Mouse (Mus musculus) neural tube, embryonic 14.5 days (tissue): Measurements from ENCODE around the gene Anxa8. TPM values are rescaled to one million over a fixed set of nuclear protein-coding genes. Genes with fewer than 3 reads are reported as not detected.

Experiments used
- ATAC-seq: fragments of 200-750 bp; cut with Nextera tagmentation; 2 replicates; pipeline ENCODE4 v1.8.0; 2017; ENCODE audit warnings: low read depth, mild to moderate bottlenecking, moderate TSS enrichment, moderate library complexity
- H3K27ac ChIP-seq: fragments of 300-500 bp; sonication (generic); 2 replicates; pipeline ENCODE4 v1.5.1; 2014; ENCODE audit warnings: low read depth, mild to moderate bottlenecking, control low read depth, low read length, moderate library complexity, mixed read lengths
- H3K27me3 ChIP-seq: fragments of 300-500 bp; sonication (generic); 2 replicates; pipeline ENCODE4 v1.6.1; 2014; ENCODE audit warnings: low read length; ENCODE audit not compliant: control insufficient read depth, insufficient read depth
- H3K36me3 ChIP-seq: fragments of 300-500 bp; sonication (generic); 2 replicates; pipeline ENCODE4 v1.6.1; 2014; ENCODE audit warnings: low read length, mixed read lengths; ENCODE audit not compliant: control insufficient read depth, insufficient read depth
- H3K4me1 ChIP-seq: fragments of 300-500 bp; sonication (generic); 2 replicates; pipeline ENCODE4 v1.6.1; 2014; ENCODE audit warnings: low read length; ENCODE audit not compliant: control insufficient read depth, insufficient read depth
- H3K4me2 ChIP-seq: fragments of 300-500 bp; sonication (generic); 2 replicates; pipeline ENCODE4 v1.6.1; 2014; ENCODE audit warnings: mild to moderate bottlenecking, low read depth, low read length, control low read depth
- H3K4me3 ChIP-seq: fragments of 300-500 bp; sonication (generic); 2 replicates; pipeline ENCODE4 v1.5.1; 2014; ENCODE audit warnings: low read depth, low read length, control low read depth, mixed read lengths
- H3K9ac ChIP-seq: fragments of 300-500 bp; sonication (generic); replicated peaks from 2 replicates; pipeline ENCODE4 v1.6.1; 2014; ENCODE audit warnings: low read depth, mild to moderate bottlenecking, control low read depth, low read length, mixed read lengths
- H3K9me3 ChIP-seq: fragments of 300-500 bp; sonication (generic); 2 replicates; pipeline ENCODE4 v1.6.1; 2016; ENCODE audit warnings: low read length; ENCODE audit not compliant: control insufficient read depth
- WGBS: fragments of 180-500 bp; shearing (Covaris S2); extraction: QIAGEN DNeasy Blood & Tissue Kit; methylation state at CpG from one replicate; pipeline ENCODE4 v1.1.7; 2014; 5-methylcytosine and 5-hydroxymethylcytosine counted together
- polyA plus RNA-seq: library from polyadenylated mRNA; unstranded; fragments of >200 nt; fragmentation: Nextera tagmentation; extraction: Ambion mirVana; gene quantifications from 2 replicates; pipeline ENCODE4 v1.2.1, GENCODE M21; 2014

Gene Anxa8
- polyA plus RNA-seq, 1 experiment from 2014 or later = not detected

DNA sequence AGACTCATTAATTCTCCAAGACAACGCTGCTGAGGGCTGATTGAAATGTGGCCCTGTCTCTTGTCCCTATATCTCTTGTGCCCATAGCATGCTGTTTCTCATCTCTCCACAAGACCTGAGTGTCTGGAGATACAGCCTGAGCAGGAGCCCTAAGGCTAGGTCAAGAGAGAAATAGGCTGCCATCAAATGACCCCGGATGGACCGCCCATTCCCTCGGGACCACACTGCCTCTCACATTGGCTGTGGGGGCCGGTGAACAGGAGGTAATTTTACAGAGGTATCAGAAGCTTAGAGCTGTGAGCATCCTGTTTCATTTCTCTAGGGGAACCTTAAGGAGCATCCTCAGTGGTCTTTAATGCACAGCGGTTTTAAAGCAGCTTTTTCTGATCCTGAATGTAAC is 45.4 kb downstream of the Anxa8 start:
- no peak for ATAC-seq
- H3K9ac ChIP-seq = no peak overlapping the region
- H3K4me2 ChIP-seq = no peak overlapping the region
- H3K4me1 ChIP-seq = no peaks in the 10 kb centered on the region
- H3K36me3 ChIP-seq = no peaks in the 10 kb centered on the region
- H3K27ac ChIP-seq = no peak overlapping the region
- no peaks in the 10 kb centered on the region for H3K9me3 ChIP-seq
- WGBS = 54% methylated on average over 6 of the region's 6 CpGs
- no peaks in the 10 kb centered on the region for H3K27me3 ChIP-seq
- no peak overlapping the region for H3K4me3 ChIP-seq

DNA sequence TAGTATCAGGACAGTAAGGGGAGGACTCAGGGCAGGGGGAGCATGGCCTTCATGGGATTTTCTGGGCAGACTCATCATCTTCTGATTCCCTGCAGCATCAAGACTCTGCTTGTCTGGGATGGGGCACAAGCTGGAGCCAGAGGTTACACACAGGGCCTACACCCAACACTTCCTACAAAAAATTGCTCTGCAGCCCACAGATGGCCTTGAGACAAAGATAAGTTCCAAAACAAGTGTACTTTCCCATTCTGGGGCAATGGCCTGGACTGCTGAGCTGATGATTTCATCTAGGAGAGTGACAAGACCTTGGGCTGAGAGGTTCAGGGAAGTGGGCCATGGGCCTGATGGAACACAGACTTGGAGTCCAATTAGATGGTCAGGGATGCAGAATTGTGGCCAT is 49.6 kb downstream of the Anxa8 start:
- no peak overlapping the region for H3K4me3 ChIP-seq
- no peaks in the 10 kb centered on the region for H3K4me1 ChIP-seq
- no peak overlapping the region for H3K27ac ChIP-seq
- H3K36me3 ChIP-seq = no peaks in the 10 kb centered on the region
- no peak for ATAC-seq
- H3K9me3 ChIP-seq = no peaks in the 10 kb centered on the region
- no peak overlapping the region for H3K9ac ChIP-seq
- H3K4me2 ChIP-seq = no peak overlapping the region
- no peaks in the 10 kb centered on the region for H3K27me3 ChIP-seq

DNA sequence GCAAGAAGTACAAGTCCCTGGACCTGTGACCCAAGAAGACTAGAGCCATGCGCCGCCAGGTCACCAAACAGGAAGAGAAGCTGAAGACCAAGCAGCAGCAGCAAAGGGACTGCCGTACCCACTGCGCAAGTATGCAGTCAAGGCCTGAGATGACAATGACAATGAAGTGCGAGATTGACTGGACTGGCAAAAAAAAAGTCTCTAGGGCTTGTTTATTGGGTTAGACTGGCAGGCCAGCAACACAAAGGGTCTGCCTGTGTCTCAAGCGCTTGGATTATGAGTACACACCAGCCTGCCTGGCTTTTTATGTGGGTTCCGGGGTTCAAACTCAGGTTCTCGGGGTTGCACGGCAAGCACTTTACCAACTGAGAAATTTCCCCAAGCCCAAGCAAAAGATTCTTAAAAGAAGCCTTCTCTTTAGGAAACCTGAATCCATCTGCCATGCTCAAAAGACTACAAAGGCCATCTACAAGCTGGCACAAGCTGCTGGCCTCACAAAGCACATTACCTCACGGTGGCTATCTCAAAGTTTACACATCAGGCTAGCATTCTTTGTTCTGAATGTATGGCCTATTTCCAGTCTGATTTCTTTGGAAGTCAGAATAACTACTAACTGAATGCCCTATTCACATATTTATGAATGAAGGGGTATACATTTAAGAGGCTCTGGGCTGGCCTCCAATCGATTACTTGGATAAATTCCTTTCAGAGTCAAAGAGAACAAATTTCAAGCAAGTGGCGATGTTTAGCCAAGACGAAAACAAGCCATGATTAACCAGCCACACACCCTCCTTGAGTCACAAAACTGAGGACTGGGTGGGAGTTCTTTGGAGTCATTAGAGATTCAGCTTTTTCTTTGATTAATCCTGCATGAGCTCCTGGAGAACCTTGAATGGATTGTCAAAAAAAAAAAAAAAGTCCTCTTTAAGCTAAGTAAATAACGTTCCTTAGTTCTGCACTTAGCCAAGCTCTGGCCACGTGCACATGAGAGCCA is 54.2 kb downstream of the Anxa8 start:
- no peaks in the 10 kb centered on the region for H3K4me1 ChIP-seq
- no peaks in the 10 kb centered on the region for H3K9me3 ChIP-seq

DNA sequence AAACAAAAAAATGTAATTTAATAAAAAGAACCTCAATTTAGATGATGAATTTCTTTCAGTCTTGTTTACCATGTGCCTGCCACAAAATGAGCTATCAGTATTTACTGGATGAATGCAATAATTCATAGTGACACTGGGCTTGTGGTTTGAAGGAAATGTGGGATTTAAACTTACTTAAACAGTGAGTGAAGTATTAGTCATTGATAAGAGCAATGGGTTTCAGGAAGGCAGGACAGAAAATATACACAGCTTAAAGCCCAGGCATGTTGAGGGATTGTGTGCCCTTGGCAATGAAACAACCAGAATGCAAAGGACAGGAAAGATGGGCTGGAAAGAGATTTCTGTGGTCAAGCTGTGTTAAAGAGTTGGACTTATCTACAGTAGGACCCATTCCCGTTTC is 56.5 kb downstream of the Anxa8 start:
- Histone ChIP-seq H3K27ac (no peak overlapping the region), H3K9me3 (no peaks in the 10 kb centered on the region), H3K4me3 (no peak overlapping the region), H3K36me3 (no peaks in the 10 kb centered on the region), H3K9ac (no peak overlapping the region), H3K27me3 (no peaks in the 10 kb centered on the region), H3K4me2 (no peak overlapping the region), H3K4me1 (no peaks in the 10 kb centered on the region)
- 82% methylated on average over 1 of the region's 1 CpGs for WGBS
- no peak for ATAC-seq

More for the DNA sequence above, 54.2 kb downstream of the Anxa8 start:
- H3K4me2 ChIP-seq = no peak overlapping the region
- H3K27me3 ChIP-seq = no peaks in the 10 kb centered on the region
- no peak overlapping the region for H3K4me3 ChIP-seq
- no peaks in the 10 kb centered on the region for H3K36me3 ChIP-seq
- ATAC-seq = no peak
- H3K9ac ChIP-seq = no peak overlapping the region
- 74% methylated on average over 15 of the region's 15 CpGs for WGBS
- H3K27ac ChIP-seq = no peak overlapping the region

DNA sequence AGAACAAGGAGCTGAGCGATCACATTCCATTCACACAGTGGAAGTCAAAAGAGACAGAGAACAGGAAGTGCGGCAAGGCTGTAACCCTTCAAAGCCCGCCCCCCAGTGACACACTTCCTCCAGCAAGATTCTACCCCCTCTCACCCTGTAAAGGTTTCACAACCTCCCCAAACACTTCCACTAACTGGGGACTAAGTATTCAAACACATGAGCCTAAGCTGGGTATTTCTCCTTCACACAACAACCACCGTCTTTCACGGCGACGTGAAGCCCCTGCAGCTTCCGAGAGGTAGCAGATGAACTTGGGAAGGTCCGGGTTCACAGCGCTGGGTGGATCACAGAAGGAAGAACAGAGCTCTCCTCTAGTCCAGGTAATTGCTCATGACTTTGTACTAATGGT is 57.1 kb downstream of the Anxa8 start:
- no peak for ATAC-seq

More for the DNA sequence above, 57.1 kb downstream of the Anxa8 start:
- H3K4me2 ChIP-seq = no peak overlapping the region
- H3K4me1 ChIP-seq = no peaks in the 10 kb centered on the region
- no peak overlapping the region for H3K9ac ChIP-seq
- H3K27me3 ChIP-seq = no peaks in the 10 kb centered on the region
- no peak overlapping the region for H3K27ac ChIP-seq
- H3K4me3 ChIP-seq = no peak overlapping the region
- 88% methylated on average over 10 of the region's 10 CpGs for whole genome bisulfite sequencing
- H3K9me3 ChIP-seq = no peaks in the 10 kb centered on the region
- no peaks in the 10 kb centered on the region for H3K36me3 ChIP-seq

Other genes with a start within 250 kb of the Anxa8 start
- 11.0 and 11.8 TPM in 2 replicates for gene Gdf10, start 162.4 kb upstream of the Anxa8 start, polyA plus RNA-seq
- not detected in 2 replicates for gene Gdf2, start 144.9 kb upstream of the Anxa8 start, polyA plus RNA-seq
- not detected in 2 replicates for gene Rbp3, start 132.0 kb upstream of the Anxa8 start, polyA plus RNA-seq
- 0.89 and 1.9 TPM in 2 replicates for gene Zfp488, start 107.2 kb upstream of the Anxa8 start, polyA plus RNA-seq
- gene Gm30083, start 70.8 kb upstream of the Anxa8 start, polyA plus RNA-seq = not detected in 2 replicates
- gene Gm5460, start 69.2 kb upstream of the Anxa8 start, polyA plus RNA-seq = not detected in 2 replicates
- not detected in 2 replicates for gene Antxrl, start 33.3 kb upstream of the Anxa8 start, polyA plus RNA-seq
- 0.75 TPM in 1 of 2 replicates, not detected in the other for gene A630023A22Rik, start 16.8 kb downstream of the Anxa8 start, polyA plus RNA-seq
- 0.17 and 0.24 TPM in 2 replicates for gene Npy4r, start 66.5 kb downstream of the Anxa8 start, polyA plus RNA-seq
- gene Gprin2, start 115.7 kb downstream of the Anxa8 start, polyA plus RNA-seq = 4.3 and 5.2 TPM in 2 replicates
- gene Syt15, start 133.6 kb downstream of the Anxa8 start, polyA plus RNA-seq = 0.46 and 0.49 TPM in 2 replicates
- 5.1 and 8.0 TPM in 2 replicates for gene Shld2, start 224.5 kb downstream of the Anxa8 start, polyA plus RNA-seq
- gene Glud1, start 224.7 kb downstream of the Anxa8 start, polyA plus RNA-seq = 145 and 152 TPM in 2 replicates